Mouse (Mus musculus) liver, embryonic 14.5 days (tissue): ENCODE data around the gene Cst6.

ENCODE experiments used
- CTCF ChIP-seq: IDR thresholded peaks from 2 replicates; pipeline ENCODE4 v1.5.1; 2016; ENCODE audit warnings: antibody characterized with exemption, low read depth, control low read depth
- EP300 ChIP-seq: IDR thresholded peaks from 2 replicates; pipeline ENCODE4 v1.6.1; 2016; ENCODE audit warnings: antibody characterized with exemption, low read depth

DNA sequence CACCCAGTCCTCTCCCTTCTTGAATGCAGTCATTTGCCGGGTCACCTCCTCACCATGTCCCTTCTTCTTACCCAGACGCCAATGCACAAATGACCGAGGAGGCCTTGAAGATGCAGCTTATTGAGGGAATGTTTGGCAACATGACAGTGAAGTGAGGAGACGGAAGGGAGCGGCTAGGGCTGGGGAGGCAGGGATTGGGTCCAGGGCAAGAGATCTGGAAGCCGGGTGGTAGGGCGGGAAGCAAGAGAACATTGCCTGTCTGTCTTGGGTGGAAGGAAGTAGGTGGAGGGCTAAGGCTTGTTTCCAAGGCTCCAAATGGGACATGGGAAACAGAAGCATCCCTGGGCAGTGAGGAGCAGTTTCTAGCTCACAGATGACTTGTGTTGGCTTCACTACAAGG, 8.0 kb downstream of the Cst6 start:
- TF ChIP-seq EP300 (no peak), CTCF (no peak)
